Mouse (Mus musculus) intestine, embryonic 14.5 days (tissue): Measurements from ENCODE around the gene Osgep. TPM values are rescaled to one million over a fixed set of nuclear protein-coding genes. Genes with fewer than 3 reads are reported as not detected.
"Not testable (repeated sequence)": the region's sequence is repeated elsewhere in the genome, so short reads cannot be mapped to it uniquely, and the experiment has no call there.

ENCODE experiments used
- ATAC-seq: fragments of 200-750 bp; cut with Nextera tagmentation; replicated peaks from 2 replicates; pipeline ENCODE4 v1.8.0; 2017; ENCODE audit warnings: low read depth, moderate number of reproducible peaks, moderate TSS enrichment, moderate library complexity; ENCODE audit not compliant: low FRiP score, low TSS enrichment
- DNase-seq: peaks from one replicate; pipeline ENCODE4 v3.0.0-alpha.2; 2018; ENCODE audit warnings: low spot score
- H3K27ac ChIP-seq: fragments of 300-500 bp; sonication (generic); 2 replicates; pipeline ENCODE4 v1.5.1; 2014; ENCODE audit warnings: low read depth, mild to moderate bottlenecking, control low read depth
- H3K27me3 ChIP-seq: fragments of 300-500 bp; sonication (generic); replicated peaks from 2 replicates; pipeline ENCODE4 v1.6.1; 2014; ENCODE audit warnings: low read length, control low read depth; ENCODE audit not compliant: control insufficient read depth, insufficient read depth
- H3K36me3 ChIP-seq: fragments of 300-500 bp; sonication (generic); 2 replicates; pipeline ENCODE4 v1.6.1; 2014; ENCODE audit warnings: low read length, control low read depth; ENCODE audit not compliant: control insufficient read depth, insufficient read depth
- H3K4me1 ChIP-seq: fragments of 300-500 bp; sonication (generic); replicated peaks from 2 replicates; pipeline ENCODE4 v1.6.1; 2014; ENCODE audit warnings: low read length, control low read depth, mixed read lengths; ENCODE audit not compliant: control insufficient read depth, insufficient read depth
- H3K4me2 ChIP-seq: fragments of 300-500 bp; sonication (generic); 2 replicates; pipeline ENCODE4 v1.6.1; 2014; ENCODE audit warnings: low read length
- H3K4me3 ChIP-seq: fragments of 300-500 bp; sonication (generic); 2 replicates; pipeline ENCODE4 v1.5.1; 2014; ENCODE audit warnings: low read depth, low read length, control low read depth, mixed read lengths
- H3K9ac ChIP-seq: fragments of 300-500 bp; sonication (generic); 2 replicates; pipeline ENCODE4 v1.6.1; 2014; ENCODE audit warnings: mild to moderate bottlenecking, low read length
- H3K9me3 ChIP-seq: fragments of 300-500 bp; sonication (generic); 2 replicates; pipeline ENCODE4 v1.6.1; 2016; ENCODE audit warnings: low read length, control low read depth; ENCODE audit not compliant: control insufficient read depth
- WGBS: fragments of 180-500 bp; shearing (Covaris S2); extraction: QIAGEN DNeasy Blood & Tissue Kit; methylation state at CpG from one replicate; pipeline ENCODE4 v1.1.7; 2014; 5-methylcytosine and 5-hydroxymethylcytosine counted together
- polyA plus RNA-seq: library from polyadenylated mRNA; unstranded; fragments of >200 nt; fragmentation: Nextera tagmentation; extraction: Ambion mirVana; gene quantifications from 2 replicates; pipeline ENCODE4 v1.2.1, GENCODE M21; 2014

Osgep gene
- polyA plus RNA-seq = 140 and 169 TPM in 2 replicates

DNA sequence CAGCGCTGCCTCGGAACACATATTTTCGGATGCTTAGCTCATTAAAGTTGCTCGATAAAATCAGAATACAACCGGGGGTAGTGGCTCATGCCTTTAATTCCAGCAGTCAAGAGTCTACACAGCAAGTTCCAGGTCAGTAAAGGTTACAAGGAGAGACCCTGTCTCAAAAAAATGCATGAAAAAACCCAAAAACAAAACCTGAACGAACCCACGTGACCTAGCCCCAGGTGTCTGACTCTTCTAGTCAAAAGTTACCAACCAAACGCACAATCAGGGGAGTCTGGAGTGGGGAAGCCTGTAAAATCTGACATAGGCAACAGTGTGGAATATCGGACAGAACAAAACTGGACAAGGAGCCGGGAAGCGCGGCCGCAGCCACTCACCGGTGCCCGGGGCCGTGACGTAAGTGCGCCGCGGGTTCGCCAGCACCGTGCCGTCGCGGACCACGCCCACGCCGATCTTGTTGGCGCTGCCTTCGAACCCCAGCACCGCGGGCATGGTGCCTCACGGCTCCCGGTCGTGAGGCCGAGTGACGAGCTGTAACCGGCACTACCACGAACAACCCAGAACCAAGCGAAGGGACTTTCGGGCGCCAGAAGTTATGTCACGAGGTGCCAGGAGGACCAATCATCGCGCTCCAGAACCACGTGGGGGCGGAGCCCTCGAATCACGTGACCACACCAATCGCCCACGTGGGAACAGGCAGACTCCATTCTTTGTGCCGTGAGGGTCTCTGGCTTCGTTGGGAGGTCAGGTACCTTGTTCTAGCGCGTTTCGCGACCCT is at the start of gene Osgep, which contains the start of gene Apex1:
Gene Osgep (minus strand): TSS at position 613 of the 784 bp plus-strand sequence.
Gene Apex1 (plus strand): TSS at position 688 of the 784 bp plus-strand sequence.
- ATAC-seq = peak; percentile 95
- Histone ChIP-seq H3K27ac (peak within 1 kb of the TSS; percentile 96), H3K4me1 (peaks cover 6% of the 10 kb centered on the region), H3K4me3 (peak within 1 kb of the TSS; percentile 94), H3K36me3 (peaks cover 43% of the 10 kb centered on the region), H3K27me3 (no peaks in the 10 kb centered on the region), H3K9ac (peak within 1 kb of the TSS; percentile 93), H3K4me2 (peak within 1 kb of the TSS; percentile 91), H3K9me3 (no peaks in the 10 kb centered on the region)
- DNase-seq = peak; percentile 97
- WGBS = under 1% methylated on average over 57 of the region's 57 CpGs

DNA sequence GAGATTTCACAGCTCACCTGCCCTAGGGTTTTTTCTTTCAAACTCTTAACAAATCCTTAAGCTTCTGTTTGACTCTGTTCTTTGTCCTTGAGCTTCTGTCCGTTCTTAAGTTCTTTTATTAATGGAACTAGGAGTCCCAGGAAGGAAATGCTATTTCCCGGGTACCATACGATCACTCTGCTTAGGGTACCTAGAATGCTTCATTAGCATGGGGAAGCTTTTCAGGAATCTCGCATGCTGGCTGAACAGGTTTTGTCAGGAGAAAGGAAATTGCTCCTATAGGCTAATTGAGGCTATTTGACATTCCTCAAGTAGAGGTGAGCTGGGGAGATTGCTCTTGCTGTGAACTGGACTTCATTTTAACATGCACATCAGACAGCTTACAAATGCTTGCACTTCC is 49.0 kb upstream of the Osgep start:
- no peaks in the 10 kb centered on the region for H3K27me3 ChIP-seq
- no peaks in the 10 kb centered on the region for H3K9me3 ChIP-seq
- H3K27ac ChIP-seq = no peak overlapping the region
- DNase-seq (no peak), ATAC-seq (no peak)
- 32% methylated on average over 4 of the region's 4 CpGs for WGBS
- H3K36me3 ChIP-seq = no peaks in the 10 kb centered on the region
- 0 out of 2 replicates have a peak, but pooled peaks cover 3% of the 10 kb centered on the region for H3K4me1 ChIP-seq
- H3K4me2 ChIP-seq = no peak overlapping the region
- H3K9ac ChIP-seq = no peak overlapping the region
- no peak overlapping the region for H3K4me3 ChIP-seq

DNA sequence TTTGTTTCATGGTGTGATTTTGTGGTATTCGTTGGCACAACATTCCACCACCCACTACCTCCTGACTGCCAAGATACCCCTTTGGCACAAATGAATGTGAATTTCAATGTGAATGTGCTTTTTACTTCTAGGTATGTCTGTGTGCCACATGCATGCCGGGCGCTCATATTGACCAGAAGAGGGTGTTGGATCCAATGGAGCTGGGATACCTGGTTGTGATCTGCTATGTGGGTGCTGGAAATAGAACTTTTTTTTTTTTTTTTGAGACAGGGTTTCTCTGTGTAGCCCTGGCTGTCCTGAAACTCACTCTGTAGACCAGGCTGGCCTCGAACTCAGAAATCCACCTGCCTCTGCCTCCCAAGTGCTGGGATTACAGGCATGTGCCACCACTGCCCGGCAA is 48.4 kb upstream of the Osgep start:
- not testable (repeated sequence) for H3K9me3 ChIP-seq, H3K9ac ChIP-seq, DNase-seq, H3K4me2 ChIP-seq, H3K4me1 ChIP-seq, H3K4me3 ChIP-seq, H3K27me3 ChIP-seq, ATAC-seq, H3K27ac ChIP-seq, H3K36me3 ChIP-seq
- WGBS = 93% methylated on average over 5 of the region's 5 CpGs

DNA sequence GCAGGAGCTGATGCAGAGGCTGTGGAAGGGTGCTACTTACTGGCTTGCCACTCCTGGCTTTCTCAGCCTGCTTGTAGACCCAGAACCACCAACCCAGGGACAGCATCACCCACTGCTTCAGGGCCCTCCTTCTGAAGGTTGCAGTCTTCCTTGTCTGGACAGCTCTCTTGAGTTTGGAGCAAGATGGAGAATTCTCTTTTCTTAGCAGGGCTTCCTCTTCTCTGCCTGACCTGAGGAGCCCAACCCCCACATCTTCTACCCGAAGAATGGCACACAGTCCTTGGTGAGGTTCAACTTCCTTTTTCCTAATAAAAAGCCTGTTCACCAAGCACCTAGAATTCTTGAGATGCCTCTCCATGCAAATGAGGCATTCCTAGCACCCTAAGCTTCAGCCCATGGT is 46.1 kb upstream of the Osgep start:
- H3K4me3 ChIP-seq = no peak overlapping the region
- no peak overlapping the region for H3K27ac ChIP-seq
- no peaks in the 10 kb centered on the region for H3K27me3 ChIP-seq
- no peak overlapping the region for H3K4me2 ChIP-seq
- H3K9ac ChIP-seq = no peak overlapping the region
- DNase-seq (no peak), ATAC-seq (no peak)
- no peaks in the 10 kb centered on the region for H3K9me3 ChIP-seq
- 75% methylated on average over 1 of the region's 1 CpGs for WGBS
- no peaks in the 10 kb centered on the region for H3K36me3 ChIP-seq
- H3K4me1 ChIP-seq = 0 out of 2 replicates have a peak, but pooled peaks cover 3% of the 10 kb centered on the region

DNA sequence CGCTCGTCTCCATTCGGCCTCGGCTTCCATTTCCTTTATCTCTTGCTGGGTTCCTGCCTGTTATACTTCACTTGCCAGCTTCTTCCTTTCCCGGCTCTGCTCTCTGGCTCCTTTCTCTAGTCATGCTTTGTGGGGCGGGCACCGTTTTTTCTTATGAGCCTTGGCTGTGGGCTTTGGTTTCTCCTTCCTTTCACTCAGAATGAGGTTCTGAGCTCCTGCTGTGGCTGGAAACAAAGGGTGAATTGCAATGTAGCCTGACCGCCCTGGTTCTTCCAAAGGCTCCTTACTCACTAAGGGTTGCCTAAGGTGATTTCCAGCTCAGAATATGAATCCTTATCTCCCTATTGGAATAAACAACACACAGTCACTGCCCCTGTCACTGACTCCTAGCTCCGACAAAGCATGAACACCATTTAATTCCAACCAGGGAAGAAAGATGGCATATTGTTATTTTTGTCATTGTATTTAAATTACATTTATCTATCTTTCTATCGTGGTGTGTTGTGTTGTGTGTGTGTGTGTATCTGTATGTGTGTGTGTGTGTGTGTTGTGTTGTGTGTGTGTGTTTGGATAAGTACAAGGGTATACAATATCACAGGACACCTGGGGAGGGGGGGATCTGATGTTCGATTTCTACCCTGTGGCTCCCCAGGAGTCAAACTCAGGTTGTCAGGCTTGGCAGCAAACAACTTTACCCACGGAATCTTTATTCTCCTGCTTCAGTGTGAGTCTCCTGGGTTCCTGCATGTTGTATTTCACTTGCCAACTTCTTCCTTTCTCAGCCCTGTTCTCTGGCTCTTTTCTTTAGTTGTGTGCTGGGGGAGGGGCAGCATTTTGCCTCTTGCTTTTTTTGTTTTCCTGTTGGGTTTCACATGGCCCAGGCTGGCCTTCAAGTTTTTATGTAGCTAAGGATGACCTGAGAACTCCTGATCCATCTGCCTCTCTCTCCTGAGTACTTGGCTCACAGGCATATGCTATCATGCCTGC is 45.2 kb upstream of the Osgep start:
- H3K9me3 ChIP-seq = no peaks in the 10 kb centered on the region

DNA sequence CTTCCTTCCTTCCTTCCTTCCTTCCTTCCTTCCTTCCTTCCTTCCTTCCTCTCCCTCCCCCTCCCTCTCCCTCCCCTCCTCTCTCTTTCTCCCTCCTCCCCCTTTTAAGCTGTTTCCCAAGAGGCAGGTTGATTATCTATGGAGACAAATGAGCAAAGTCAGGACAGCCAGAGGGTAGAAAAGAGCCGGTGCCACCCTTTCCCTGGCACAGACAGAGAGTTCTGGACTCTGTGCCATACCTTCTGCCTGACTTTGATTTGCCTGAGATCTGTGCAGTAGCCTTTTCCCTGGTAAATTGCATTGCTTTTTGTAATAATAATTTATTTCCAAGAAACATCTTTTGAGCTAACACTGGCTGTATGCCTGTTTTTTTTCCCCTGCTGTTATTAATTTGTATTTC is 44.3 kb upstream of the Osgep start:
- DNase-seq (no peak), ATAC-seq (no peak)
- Histone ChIP-seq H3K27ac (no peak overlapping the region), H3K9ac (no peak overlapping the region), H3K36me3 (no peaks in the 10 kb centered on the region), H3K27me3 (no peaks in the 10 kb centered on the region), H3K4me1 (0 out of 2 replicates have a peak, but pooled peaks cover 3% of the 10 kb centered on the region), H3K4me2 (no peak overlapping the region), H3K9me3 (no peaks in the 10 kb centered on the region), H3K4me3 (no peak overlapping the region)
- 13% methylated on average over 1 of the region's 1 CpGs for WGBS

More for the DNA sequence above, 45.2 kb upstream of the Osgep start:
- Histone ChIP-seq H3K27me3 (no peaks in the 10 kb centered on the region), H3K4me2 (no peak overlapping the region), H3K36me3 (no peaks in the 10 kb centered on the region), H3K4me1 (0 out of 2 replicates have a peak, but pooled peaks cover 3% of the 10 kb centered on the region), H3K9ac (no peak overlapping the region), H3K4me3 (no peak overlapping the region), H3K27ac (no peak overlapping the region)
- ATAC-seq (no peak), DNase-seq (no peak)
- WGBS = 45% methylated on average over 12 of the region's 12 CpGs

DNA sequence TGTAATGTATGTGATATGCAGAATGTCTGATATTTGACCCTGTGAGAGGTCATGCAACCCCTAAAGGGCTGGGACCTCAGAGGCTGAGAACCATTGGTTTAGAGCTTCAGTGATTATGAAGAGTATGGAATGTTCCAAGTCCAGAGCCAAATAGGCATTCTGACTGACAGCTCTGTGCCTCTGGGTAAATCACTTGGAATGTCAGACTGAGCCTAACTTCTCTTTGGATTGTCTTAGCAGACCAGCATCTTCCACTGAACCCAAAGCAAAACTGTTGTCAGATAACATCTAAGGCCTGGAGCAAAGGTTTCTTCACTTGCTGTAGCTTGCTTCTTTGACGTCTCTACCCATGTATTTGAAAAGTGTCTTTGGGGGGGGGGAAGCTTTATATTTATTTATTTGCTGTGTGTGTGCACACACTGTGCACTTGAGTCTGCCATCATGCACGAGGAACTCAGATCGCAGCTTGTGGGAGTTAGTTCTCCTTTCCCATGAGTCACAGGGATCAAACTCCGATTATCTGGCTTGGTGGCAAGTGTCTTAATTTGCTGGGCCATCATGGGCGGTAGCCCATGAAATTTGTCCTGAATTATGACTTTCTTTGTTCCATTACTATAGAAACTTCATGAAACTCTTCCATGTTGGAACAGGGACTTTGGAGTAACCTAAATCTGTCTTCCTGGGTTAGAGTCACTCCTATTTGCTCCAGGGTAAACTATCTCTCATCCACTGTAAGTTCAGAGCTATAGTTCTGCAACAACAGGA is 43.7 kb upstream of the Osgep start:
- no peak overlapping the region for H3K9ac ChIP-seq
- 86% methylated on average over 5 of the region's 5 CpGs for WGBS
- no peaks in the 10 kb centered on the region for H3K36me3 ChIP-seq
- H3K4me1 ChIP-seq = 0 out of 2 replicates have a peak, but pooled peaks cover 3% of the 10 kb centered on the region
- no peak overlapping the region for H3K4me2 ChIP-seq
- DNase-seq (no peak), ATAC-seq (no peak)
- no peak overlapping the region for H3K27ac ChIP-seq
- no peaks in the 10 kb centered on the region for H3K27me3 ChIP-seq
- no peak overlapping the region for H3K4me3 ChIP-seq
- H3K9me3 ChIP-seq = no peaks in the 10 kb centered on the region
